ENCODE assay signal across 18 mouse cellular contexts in genomic region chr12:5029035-5029434, GRCm38 (mm10).
DNase-seq lines count a peak whose midpoint lies in the region; ATAC-seq and TF ChIP-seq lines count a peak whose summit lies in the region.
"Had no signal": no experiment of that assay in that cellular context is flagged by ENCODE, and none has a peak within 500 bp of the region (broad histone marks: within the 10 kb centered on the region; RNA-seq: fewer than 3 reads in every experiment).

No protein-coding gene starts in this region.

- intact Hi-C loops in gastrocnemius, adult 2 months (cut with DNase I): loop anchor here (5.0 kb wide), 1 partner anchor 108 kb away; no protein-coding TSS in a partner anchor

- in situ Hi-C loops in Patski (cut with MboI; ENCODE audit: low pct_unique_long_range_greater_than_20kb): no loop called here

- no peaks in the 10 kb centered on the region for H3K27me3 ChIP-seq in Patski
- H3K27me3 ChIP-seq: heart, embryonic 13.5 days; limb, embryonic 13.5 days; neural tube, embryonic 12.5 days had no signal

- POLR2A ChIA-PET in Patski (lab: Charles Lee): no interaction called here

- no peak overlapping the region for H3K27ac ChIP-seq in gastrocnemius, adult 2 months
- no peak overlapping the region for H3K27ac ChIP-seq in layer of hippocampus, adult 2 months
- H3K27ac ChIP-seq: heart, embryonic 13.5 days; limb, embryonic 13.5 days; neural tube, embryonic 12.5 days had no signal

- no peak for DNase-seq in gastrocnemius, adult 2 months
- no peak for DNase-seq in gastrocnemius, adult 8-10 months (ENCODE audit: low spot score in 2 of 2)
- peak in 1 of 2 experiments; percentile 20 for DNase-seq in layer of hippocampus, adult 2 months (ENCODE audit: low spot score in 2 of 2)
- no peak for DNase-seq in layer of hippocampus, postnatal 36 days
- DNase-seq in 416B (ENCODE audit: low read depth): peak; percentile 16
- no peak for DNase-seq in Patski (ENCODE audit: low read depth, low spot score)
- no peak for DNase-seq in cerebellum, postnatal 36 days
- DNase-seq: cerebellum, adult 2 months; gastrocnemius, postnatal 36 days; liver, postnatal 0 days; right cerebral cortex, postnatal 4 days; thymus, adult 18-20 months had no signal

- no peak for ATAC-seq in Patski
- ATAC-seq: activated CD4-positive, CD25-positive, alpha-beta regulatory T cell, adult 4 months; CD4-positive, CD25-positive, alpha-beta regulatory T cell, adult 4 months; inflammation-experienced regulatory T-cells, adult 6 months; liver, postnatal 0 days had no signal

- no peak overlapping the region for H3K4me3 ChIP-seq in gastrocnemius, adult 2 months
- H3K4me3 ChIP-seq in layer of hippocampus, adult 2 months: no peak overlapping the region
- H3K4me3 ChIP-seq: heart, embryonic 13.5 days; limb, embryonic 13.5 days; neural tube, embryonic 12.5 days had no signal

- CTCF ChIA-PET in Patski (lab: Charles Lee): no interaction called here

- TF ChIP-seq CTCF in gastrocnemius, adult 2 months (IDR thresholded peaks at IDR 0.05): peak; percentile 55
- TF ChIP-seq CTCF in layer of hippocampus, adult 2 months (conservative IDR thresholded peaks at IDR 0.05): peak; percentile 75
- TF ChIP-seq CTCF in Patski (IDR thresholded peaks at IDR 0.05): peak; percentile 39
